Comparison of ENCODE assay signal across 8 mouse cellular contexts in genomic region chr5:30622177-30622840, GRCm38 (mm10). TPM values are rescaled to one million over a fixed set of nuclear protein-coding genes. Genes with fewer than 3 reads are reported as not detected.
DNase-seq lines count a peak whose midpoint lies in the region; ATAC-seq and TF ChIP-seq lines count a peak whose summit lies in the region.

No protein-coding gene starts in this region.

- no peaks in the 10 kb centered on the region for H3K9me3 ChIP-seq in hindbrain, embryonic 13.5 days
- H3K9me3 ChIP-seq in neural tube, embryonic 13.5 days = no peaks in the 10 kb centered on the region

- 0 out of 2 replicates have a peak overlapping the region, but pooled peaks have one; percentile 17 for H3K4me3 ChIP-seq in left cerebral cortex, adult 2 months
- peak overlapping the region; percentile 41 for H3K4me3 ChIP-seq in hindbrain, embryonic 13.5 days
- H3K4me3 ChIP-seq in neural tube, embryonic 13.5 days = peak overlapping the region; percentile 37

- H3K27ac ChIP-seq in left cerebral cortex, adult 2 months = no peak overlapping the region
- H3K27ac ChIP-seq in hindbrain, embryonic 13.5 days = no peak overlapping the region
- no peak overlapping the region for H3K27ac ChIP-seq in neural tube, embryonic 13.5 days (replicated peaks)

- peak overlapping the region; percentile 66 for H3K4me2 ChIP-seq in hindbrain, embryonic 13.5 days
- H3K4me2 ChIP-seq in neural tube, embryonic 13.5 days = peak overlapping the region; percentile 71

- H3K4me1 ChIP-seq in hindbrain, embryonic 13.5 days (replicated peaks) = peaks cover 24% of the 10 kb centered on the region
- peaks cover 21% of the 10 kb centered on the region for H3K4me1 ChIP-seq in neural tube, embryonic 13.5 days (replicated peaks)

- DNase-seq in left cerebral cortex, adult 2 months (ENCODE audit: extremely low spot score in 1 of 2, low spot score in 2 of 2) = peak in 1 of 2 experiments; percentile 30
- DNase-seq in left cerebral cortex, postnatal 25 days (ENCODE audit: low spot score in 2 of 2) = no peak
- DNase-seq in embryo, embryonic 9.5 days (ENCODE audit: extremely low spot score) = peak; percentile 62
- DNase-seq in lung, adult 18-20 months = peak; percentile 50 to 52
- no peak for DNase-seq in urinary bladder, postnatal 4 days (ENCODE audit: low spot score in 2 of 2)
- no peak for DNase-seq in layer of hippocampus, postnatal 36 days

- 1% methylated on average over 69 of the region's 69 CpGs for WGBS in hindbrain, embryonic 13.5 days
- 1% methylated on average over 69 of the region's 69 CpGs for WGBS in neural tube, embryonic 13.5 days

- no peak for TF ChIP-seq CTCF in left cerebral cortex, adult 2 months (IDR thresholded peaks at IDR 0.05)

- intact Hi-C loops in left cerebral cortex, adult 2 months (cut with DNase I) = no loop called here
- intact Hi-C loops in left cerebral cortex, postnatal 25 days (cut with DNase I) = no loop called here

- peak; percentile 30 for ATAC-seq in hindbrain, embryonic 13.5 days (ENCODE audit: low FRiP score)
- peak; percentile 29 for ATAC-seq in neural tube, embryonic 13.5 days (ENCODE audit: low read depth)

- H3K36me3 ChIP-seq in hindbrain, embryonic 13.5 days = no peaks in the 10 kb centered on the region
- H3K36me3 ChIP-seq in neural tube, embryonic 13.5 days = no peaks in the 10 kb centered on the region

- H3K27me3 ChIP-seq in hindbrain, embryonic 13.5 days = peaks cover 59% of the 10 kb centered on the region
- peaks cover 55% of the 10 kb centered on the region for H3K27me3 ChIP-seq in neural tube, embryonic 13.5 days

- peak overlapping the region; percentile 61 for H3K9ac ChIP-seq in hindbrain, embryonic 13.5 days
- H3K9ac ChIP-seq in neural tube, embryonic 13.5 days = peak overlapping the region; percentile 64

RNA-seq across cellular contexts. Expression of gene Slc35f6, which starts 25.4 kb away (rescaled TPM):
- 10 to 100 TPM; 42.2 to 45.6 TPM for total RNA-seq in left cerebral cortex, adult 2 months (2021)
- 10 to 100 TPM; 40.5 to 40.9 TPM for total RNA-seq in left cerebral cortex, postnatal 25 days (2021)
- 29.9 and 30.7 TPM in 2 replicates for polyA plus RNA-seq in hindbrain, embryonic 13.5 days (2015; fragmentation: Nextera tagmentation; extraction: Ambion mirVana)
- 26.5 and 28.0 TPM in 2 replicates for polyA plus RNA-seq in neural tube, embryonic 13.5 days (2015; fragmentation: Nextera tagmentation; extraction: Ambion mirVana)
- 10 to 100 TPM; 34.2 to 35.3 TPM for total RNA-seq in layer of hippocampus, postnatal 36 days (2021)

RNA-seq across cellular contexts. Expression of gene Kcnk3, which starts 34.3 kb away (rescaled TPM):
- total RNA-seq in left cerebral cortex, adult 2 months (2021) = 10 to 100 TPM; 22.4 to 23.1 TPM
- total RNA-seq in left cerebral cortex, postnatal 25 days (2021) = 10 to 100 TPM; 21.3 to 21.6 TPM
- polyA plus RNA-seq in hindbrain, embryonic 13.5 days (2015; fragmentation: Nextera tagmentation; extraction: Ambion mirVana) = 4.3 and 4.5 TPM in 2 replicates
- polyA plus RNA-seq in neural tube, embryonic 13.5 days (2015; fragmentation: Nextera tagmentation; extraction: Ambion mirVana) = 5.0 and 6.1 TPM in 2 replicates
- total RNA-seq in layer of hippocampus, postnatal 36 days (2021) = 1 to 10 TPM; 7.7 to 9.8 TPM

RNA-seq across cellular contexts. Expression of gene Cenpa, which starts 44.3 kb away (rescaled TPM):
- 1 to 10 TPM; 5.5 to 6.2 TPM for total RNA-seq in left cerebral cortex, adult 2 months (2021)
- total RNA-seq in left cerebral cortex, postnatal 25 days (2021) = 1 to 10 TPM; 6.7 to 8.0 TPM
- 61.6 and 69.1 TPM in 2 replicates for polyA plus RNA-seq in hindbrain, embryonic 13.5 days (2015; fragmentation: Nextera tagmentation; extraction: Ambion mirVana)
- polyA plus RNA-seq in neural tube, embryonic 13.5 days (2015; fragmentation: Nextera tagmentation; extraction: Ambion mirVana) = 60.2 and 69.1 TPM in 2 replicates
- 1 to 10 TPM; 3.5 to 4.0 TPM for total RNA-seq in layer of hippocampus, postnatal 36 days (2021)

Comparison
In these comparisons a context has a peak if more than half of its experiments do, and no peak if none do; other contexts are left out.
1. DNase-seq: peak in embryo, embryonic 9.5 days (single experiment) and lung, adult 18-20 months (2 of 2); none in left cerebral cortex, postnatal 25 days (0 of 2), urinary bladder, postnatal 4 days (0 of 2) and layer of hippocampus, postnatal 36 days (0 of 2).
2. Peak in every context shown above with its lines, with median percentiles within 50 percentile points of each other: H3K4me3 ChIP-seq.